In genomic region chr13:5714793-5715192, GRCm38 (mm10) we compare ENCODE assay signal across 12 mouse cellular contexts.
A peak's percentile ranks its signal among the peaks of the same experiment; 100 is the strongest.
DNase-seq lines count a peak whose midpoint lies in the region; ATAC-seq and TF ChIP-seq lines count a peak whose summit lies in the region.
"Had no signal": no experiment of that assay in that cellular context is flagged by ENCODE, and none has a peak within 500 bp of the region (broad histone marks: within the 10 kb centered on the region; RNA-seq: fewer than 3 reads in every experiment).

No protein-coding gene starts in this region.

- TF ChIP-seq CTCF in left cerebral cortex, adult 2 months (IDR thresholded peaks at IDR 0.05), result no peak

- no peak overlapping the region for H3K9ac ChIP-seq in embryonic facial prominence, embryonic 14.5 days (ENCODE audit: low read depth, low read length)
- no peak overlapping the region for H3K9ac ChIP-seq in intestine, embryonic 15.5 days
- H3K9ac ChIP-seq in stomach, embryonic 14.5 days (replicated peaks; ENCODE audit: low read depth, low read length), result no peak overlapping the region

- no peaks in the 10 kb centered on the region for H3K36me3 ChIP-seq in embryonic facial prominence, embryonic 14.5 days (ENCODE audit: control insufficient read depth, insufficient read depth, low read length)
- H3K36me3 ChIP-seq in embryonic facial prominence, embryonic 10.5 days (replicated peaks), result no peaks in the 10 kb centered on the region
- no peaks in the 10 kb centered on the region for H3K36me3 ChIP-seq in intestine, embryonic 15.5 days
- H3K36me3 ChIP-seq in stomach, embryonic 14.5 days (ENCODE audit: control insufficient read depth, insufficient read depth, low read length), result no peaks in the 10 kb centered on the region

- ATAC-seq in embryonic facial prominence, embryonic 14.5 days (ENCODE audit: low read depth), result no peak
- ATAC-seq in intestine, embryonic 15.5 days, result no peak
- ATAC-seq in stomach, embryonic 14.5 days (ENCODE audit: insufficient number of reproducible peaks, insufficient read depth, low FRiP score, low read depth), result no peak
- ATAC-seq: forebrain, embryonic 14.5 days had no signal

- H3K27me3 ChIP-seq in embryonic facial prominence, embryonic 14.5 days (replicated peaks; ENCODE audit: control insufficient read depth, insufficient read depth, low read length), result no peaks in the 10 kb centered on the region
- no peaks in the 10 kb centered on the region for H3K27me3 ChIP-seq in embryonic facial prominence, embryonic 10.5 days (replicated peaks; ENCODE audit: low read depth, poor library complexity, severe bottlenecking)
- no peaks in the 10 kb centered on the region for H3K27me3 ChIP-seq in intestine, embryonic 15.5 days (replicated peaks)
- no peaks in the 10 kb centered on the region for H3K27me3 ChIP-seq in stomach, embryonic 14.5 days (ENCODE audit: control insufficient read depth, insufficient read depth, low read length)

- H3K4me3 ChIP-seq in embryonic facial prominence, embryonic 14.5 days (ENCODE audit: low read depth, low read length), result no peak overlapping the region
- no peak overlapping the region for H3K4me3 ChIP-seq in embryonic facial prominence, embryonic 10.5 days
- H3K4me3 ChIP-seq in left cerebral cortex, adult 2 months, result peak overlapping the region; percentile 32; the same call in 1 of the 2 replicates
- no peak overlapping the region for H3K4me3 ChIP-seq in intestine, embryonic 15.5 days (replicated peaks)
- H3K4me3 ChIP-seq in stomach, embryonic 14.5 days (ENCODE audit: low read depth, low read length), result no peak overlapping the region; the same call in 1 of the 2 replicates

- peaks cover 3% of the 10 kb centered on the region; the same call in 1 of the 2 replicates for H3K4me1 ChIP-seq in embryonic facial prominence, embryonic 14.5 days (ENCODE audit: control insufficient read depth, insufficient read depth, low read length)
- no peaks in the 10 kb centered on the region for H3K4me1 ChIP-seq in embryonic facial prominence, embryonic 10.5 days
- peaks cover 5% of the 10 kb centered on the region; the same call in 1 of the 2 replicates for H3K4me1 ChIP-seq in intestine, embryonic 15.5 days (replicated peaks)
- 0 out of 2 replicates have a peak, but pooled peaks cover 3% of the 10 kb centered on the region for H3K4me1 ChIP-seq in stomach, embryonic 14.5 days (ENCODE audit: control insufficient read depth, insufficient read depth, low read length)

- intact Hi-C loops in left cerebral cortex, adult 2 months (cut with DNase I), result loop anchor here (10.0 kb wide), 1 partner anchor 760 kb away; no protein-coding TSS in a partner anchor
- intact Hi-C loops in left cerebral cortex, postnatal 14 days (cut with DNase I), result no loop called here

- peak; percentile 16 for DNase-seq in embryonic facial prominence, embryonic 14.5 days (ENCODE audit: low spot score)
- DNase-seq in embryonic facial prominence, embryonic 10.5 days (ENCODE audit: low spot score), result no peak
- DNase-seq in left cerebral cortex, adult 2 months (ENCODE audit: extremely low spot score in 1 of 2, low spot score in 2 of 2), result no peak
- no peak for DNase-seq in left cerebral cortex, postnatal 14 days (ENCODE audit: low spot score in 2 of 2)
- no peak for DNase-seq in testis, postnatal 10 days (ENCODE audit: low spot score)
- no peak for DNase-seq in left cerebral cortex, adult 9 months (ENCODE audit: low spot score in 2 of 2)
- DNase-seq: cerebellum, postnatal 14 days; right cerebral cortex, postnatal 4 days had no signal

- no peaks in the 10 kb centered on the region for H3K9me3 ChIP-seq in embryonic facial prominence, embryonic 14.5 days (ENCODE audit: control insufficient read depth, low read length)
- no peaks in the 10 kb centered on the region for H3K9me3 ChIP-seq in embryonic facial prominence, embryonic 10.5 days
- H3K9me3 ChIP-seq in intestine, embryonic 15.5 days, result no peaks in the 10 kb centered on the region
- H3K9me3 ChIP-seq in stomach, embryonic 14.5 days (ENCODE audit: control insufficient read depth, low read depth, low read length), result no peaks in the 10 kb centered on the region

- H3K27ac ChIP-seq in embryonic facial prominence, embryonic 14.5 days (replicated peaks; ENCODE audit: low read depth, low read length), result peak overlapping the region; percentile 49; the same call in 1 of the 2 replicates
- no peak overlapping the region for H3K27ac ChIP-seq in embryonic facial prominence, embryonic 10.5 days (replicated peaks)
- no peak overlapping the region for H3K27ac ChIP-seq in left cerebral cortex, adult 2 months
- no peak overlapping the region for H3K27ac ChIP-seq in intestine, embryonic 15.5 days
- no peak overlapping the region; the same call in 1 of the 2 replicates for H3K27ac ChIP-seq in stomach, embryonic 14.5 days (ENCODE audit: low read length)

- peak overlapping the region; percentile 37; the same call in 1 of the 2 replicates for H3K4me2 ChIP-seq in embryonic facial prominence, embryonic 14.5 days (ENCODE audit: low read depth, low read length)
- peak overlapping the region; percentile 32 for H3K4me2 ChIP-seq in intestine, embryonic 15.5 days (replicated peaks)
- H3K4me2 ChIP-seq in stomach, embryonic 14.5 days (replicated peaks; ENCODE audit: low read depth, low read length), result peak overlapping the region; percentile 28; the same call in 1 of the 2 replicates
- H3K4me2 ChIP-seq: liver, embryonic 11.5 days had no signal
